Mouse (Mus musculus) neutrophil, adult 59 days (primary cell): ENCODE measurements around the gene B4galt7. TPM values are rescaled to one million over a fixed set of nuclear protein-coding genes. Genes with fewer than 3 reads are reported as not detected.

ENCODE experiments used
- total RNA-seq, 2 experiments: library from RNA; stranded (reverse); gene quantifications; 1 replicate in 1 of 2; 2 replicates in 1 of 2; pipeline ENCODE4 v1.2.4; 2023

Gene B4galt7
- 10 to 100 TPM in 1 of 2 experiments, 1 to 10 TPM in 1; 10.0 to 10.5 TPM for total RNA-seq

DNA sequence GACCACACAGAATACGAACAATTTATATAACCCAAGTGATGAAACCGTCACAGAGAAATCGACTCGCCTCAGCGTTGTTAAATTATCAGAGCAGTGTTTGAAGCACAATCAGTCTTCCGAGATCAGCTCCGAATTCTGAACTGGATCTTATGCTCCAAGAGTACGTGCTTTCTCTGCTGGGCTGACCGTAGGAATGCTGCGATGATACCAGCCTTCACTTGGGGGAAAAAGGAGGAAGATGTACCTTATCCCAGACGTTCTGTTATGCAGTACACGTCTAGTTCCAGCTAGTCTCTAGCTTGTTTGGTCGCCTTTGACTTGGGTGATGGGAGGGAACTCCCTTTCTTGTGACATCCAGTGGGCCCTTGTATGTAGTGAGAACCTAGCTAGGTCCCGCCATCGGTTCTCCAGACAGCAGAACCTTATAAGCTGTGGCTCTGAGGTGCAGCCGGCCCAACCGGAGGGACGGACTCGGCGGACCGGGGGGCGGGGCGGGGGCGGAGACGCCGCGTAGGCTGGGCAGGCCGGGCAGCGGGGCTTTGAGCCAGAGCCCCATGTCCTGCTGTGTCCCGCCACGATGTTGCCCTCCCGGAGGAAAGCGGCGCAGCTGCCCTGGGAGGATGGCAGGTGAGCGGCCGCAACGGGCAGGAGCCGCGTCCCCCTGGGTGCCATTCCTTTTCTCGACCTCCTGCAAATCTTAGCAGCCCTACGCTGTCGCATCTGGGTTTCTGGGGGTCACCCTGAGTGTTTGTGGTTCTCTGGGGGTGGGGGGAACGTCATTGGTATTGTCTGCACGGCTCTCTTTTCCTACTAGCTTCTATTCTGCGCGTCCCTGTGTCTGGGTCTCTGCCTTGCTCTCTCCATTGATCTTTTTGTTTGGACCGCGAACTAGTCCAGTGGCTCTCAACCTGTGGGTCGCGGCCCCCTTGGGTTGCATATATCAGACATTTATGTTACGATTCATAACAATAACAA is at the start of gene B4galt7:
Gene B4galt7, plus strand, starts transcription at position 331 of the 975 bp plus-strand sequence.

DNA sequence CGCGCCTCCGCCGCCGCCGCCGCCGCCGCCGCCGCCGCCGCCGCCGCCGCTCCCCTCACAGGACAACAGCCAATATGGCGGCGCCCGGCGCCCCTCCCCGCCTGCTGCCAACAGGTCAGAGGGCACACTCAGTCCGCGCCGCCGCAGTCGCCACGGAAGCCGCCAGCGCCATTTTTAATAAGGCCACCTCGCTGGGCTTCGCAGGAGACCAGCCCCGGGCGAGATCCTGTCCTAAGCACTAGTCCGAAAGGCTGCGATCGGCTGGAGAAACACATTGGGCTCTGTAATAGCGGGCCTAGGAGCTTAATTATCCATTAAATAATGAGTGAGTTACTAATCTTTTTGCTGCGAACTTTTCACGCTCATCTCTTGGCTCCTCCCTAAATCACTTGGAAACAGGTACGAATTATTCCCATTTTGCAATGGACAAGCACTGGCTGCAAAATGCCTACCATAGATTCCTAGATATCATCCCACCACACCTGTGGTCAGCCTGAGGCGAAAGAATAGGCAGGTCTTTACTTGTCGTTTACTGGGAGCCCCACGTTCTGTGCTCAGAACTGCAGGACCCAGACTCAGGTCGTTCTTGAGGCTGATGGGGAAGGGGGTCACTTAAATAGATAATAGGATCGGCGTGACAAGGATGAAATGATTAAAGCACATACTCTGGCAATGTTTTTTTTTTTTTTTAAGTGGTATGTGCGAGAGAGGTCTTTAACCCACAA is 28.5 kb upstream of the B4galt7 start, which contains the start of gene Fam193b:
Gene Fam193b, minus strand, starts transcription at position 94 of the 725 bp plus-strand sequence.

DNA sequence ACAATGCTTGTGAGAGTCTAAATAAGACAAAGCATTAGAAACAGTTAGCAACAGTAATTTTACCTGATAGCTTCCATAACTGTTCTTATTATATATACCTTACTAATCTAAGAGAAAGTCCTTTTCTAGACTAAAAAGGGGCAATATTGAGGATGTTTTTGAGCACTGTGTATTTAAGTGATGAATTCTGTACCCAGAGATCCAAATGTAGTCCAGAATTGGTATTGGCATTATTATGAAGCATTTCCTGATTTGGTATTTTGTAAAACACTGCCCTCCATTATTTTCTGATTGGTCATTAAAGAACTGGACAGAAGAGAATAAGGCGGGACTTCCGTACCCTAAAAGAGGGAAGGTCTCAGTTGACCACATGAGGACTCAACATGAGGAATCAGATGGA is 26.3 kb upstream of the B4galt7 start, which contains the start of gene Tmed9:
Gene Tmed9, plus strand, starts transcription at position 301 of the 400 bp plus-strand sequence.

DNA sequence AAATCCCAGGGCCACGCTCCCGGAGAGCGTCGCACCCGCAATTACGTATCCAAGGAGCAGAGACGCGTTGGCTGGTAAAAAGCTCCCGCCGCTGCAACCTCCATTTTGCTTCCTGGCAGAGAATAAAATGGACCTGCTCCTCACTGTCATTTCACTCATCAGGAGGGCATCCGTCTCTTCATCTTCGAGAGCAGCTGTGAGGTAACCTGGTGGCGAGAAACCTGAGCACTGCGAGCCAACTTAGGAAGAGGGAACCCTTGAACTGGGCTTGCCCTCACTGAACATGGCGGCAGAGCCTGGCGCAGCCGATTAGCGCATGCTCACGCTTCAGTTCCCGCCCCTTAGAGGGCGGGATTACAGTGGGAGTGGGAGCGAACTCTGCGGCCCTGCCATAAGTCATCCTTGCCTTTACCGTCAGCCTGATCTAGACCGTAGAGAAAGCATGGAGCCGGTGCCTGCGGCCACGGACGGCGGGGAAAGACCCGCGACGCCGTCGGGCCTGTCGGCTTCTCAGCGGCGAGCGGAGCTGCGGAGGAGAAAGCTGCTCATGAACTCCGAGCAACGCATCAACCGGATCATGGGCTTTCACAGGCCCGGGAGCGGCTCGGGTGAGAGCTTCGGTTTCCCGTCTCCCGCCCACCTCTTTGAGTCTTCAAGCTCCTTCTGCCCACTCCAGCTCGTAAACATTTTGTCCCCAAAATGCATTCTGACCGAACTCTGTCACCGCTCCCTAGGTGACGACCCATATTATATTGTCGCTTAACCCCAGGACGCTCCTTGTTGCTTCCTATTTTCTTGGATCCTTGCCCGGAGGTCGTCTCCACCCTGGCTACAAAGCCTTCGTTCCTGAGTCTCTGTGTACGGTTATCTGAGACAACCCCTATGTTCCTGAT is 23.2 kb downstream of the B4galt7 start, which contains the start of gene Caml:
Gene Caml, plus strand, starts transcription at position 357 of the 893 bp plus-strand sequence.

DNA sequence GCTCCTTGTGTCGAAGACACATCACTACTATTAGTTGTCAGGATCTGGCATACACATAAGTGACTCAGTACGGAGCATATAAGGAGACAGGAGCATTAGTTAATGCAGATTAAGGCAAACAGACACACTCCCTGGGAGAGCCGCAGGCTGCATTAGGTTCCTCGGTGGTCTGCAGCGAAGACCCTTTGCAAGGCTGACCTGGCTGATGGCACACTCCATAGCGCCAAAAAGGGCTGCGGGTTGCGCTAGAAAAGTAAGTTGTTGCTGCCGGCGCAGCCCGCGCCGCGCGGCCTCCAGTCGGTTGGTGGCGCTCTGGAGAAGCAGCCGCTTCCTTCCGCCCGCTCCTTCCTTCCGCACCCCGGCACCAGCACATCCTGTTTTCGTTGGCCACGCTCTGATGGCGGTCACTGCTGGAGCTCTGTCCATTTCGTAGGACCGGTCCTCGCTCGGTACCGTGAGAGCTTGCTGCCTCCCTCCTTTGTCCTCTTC is 35.0 kb downstream of the B4galt7 start, which contains the start of gene Ddx46:
Gene Ddx46, plus strand, starts transcription at position 389 of the 489 bp plus-strand sequence.

Other genes with a start within 250 kb of the B4galt7 start
- 10 to 100 TPM; 77.1 to 89.8 TPM for gene Lman2, start 237.1 kb upstream of the B4galt7 start, total RNA-seq
- 100 to 1,000 TPM; 106 to 113 TPM for gene Rgs14, start 230.2 kb upstream of the B4galt7 start, total RNA-seq
- gene Slc34a1, start 201.7 kb upstream of the B4galt7 start, total RNA-seq, result not detected
- not detected for gene Pfn3, start 184.7 kb upstream of the B4galt7 start, total RNA-seq
- gene F12, start 173.1 kb upstream of the B4galt7 start, total RNA-seq, result 1 to 10 TPM; 2.2 TPM
- 100 to 1,000 TPM; 211 to 221 TPM for gene Grk6, start 154.8 kb upstream of the B4galt7 start, total RNA-seq
- gene Prr7, start 135.6 kb upstream of the B4galt7 start, total RNA-seq, result 10 to 100 TPM in 1 of 2 experiments, 1 to 10 TPM in 1; 8.3 to 10.5 TPM
- under 1 TPM; 0.20 to 0.47 TPM for gene Dbn1, start 111.8 kb upstream of the B4galt7 start, total RNA-seq
- gene Pdlim7, start 86.2 kb upstream of the B4galt7 start, total RNA-seq, result 100 to 1,000 TPM; 107 to 126 TPM
- gene Dok3, start 70.6 kb upstream of the B4galt7 start, total RNA-seq, result 100 to 1,000 TPM; 326 to 337 TPM
- 10 to 100 TPM; 36.1 to 39.6 TPM for gene Ddx41, start 63.2 kb upstream of the B4galt7 start, total RNA-seq
- 10 to 100 TPM; 84.2 to 84.9 TPM for gene Fam193b, start 28.8 kb upstream of the B4galt7 start, total RNA-seq
- gene Tmed9, start 26.2 kb upstream of the B4galt7 start, total RNA-seq, result 10 to 100 TPM; 61.5 to 73.1 TPM
- gene Caml, start 23.1 kb downstream of the B4galt7 start, total RNA-seq, result 10 to 100 TPM; 11.4 to 12.8 TPM
- gene Ddx46, start 35.1 kb downstream of the B4galt7 start, total RNA-seq, result 10 to 100 TPM; 34.6 to 38.5 TPM
- 10 to 100 TPM; 24.5 to 28.5 TPM for gene B230219D22Rik, start 93.2 kb downstream of the B4galt7 start, total RNA-seq
- 10 to 100 TPM; 11.3 to 17.6 TPM for gene Txndc15, start 114.8 kb downstream of the B4galt7 start, total RNA-seq
- 10 to 100 TPM; 36.2 to 37.8 TPM for gene Pcbd2, start 127.5 kb downstream of the B4galt7 start, total RNA-seq
- not detected for gene Catsper3, start 184.7 kb downstream of the B4galt7 start, total RNA-seq
- gene Pitx1, start 236.3 kb downstream of the B4galt7 start, total RNA-seq, result not detected